In genomic region chr14:79076560-79077300, GRCm38 (mm10) we compare ENCODE assay signal across 10 mouse cellular contexts.
DNase-seq lines count a peak whose midpoint lies in the region; ATAC-seq lines count a peak whose summit lies in the region.
"Had no signal": no experiment of that assay in that cellular context is flagged by ENCODE, and none has a peak within 500 bp of the region (broad histone marks: within the 10 kb centered on the region; RNA-seq: fewer than 3 reads in every experiment).

No protein-coding gene starts in this region.

- H3K9me3 ChIP-seq in limb, embryonic 13.5 days: no peaks in the 10 kb centered on the region
- H3K9me3 ChIP-seq: liver, embryonic 15.5 days had no signal

- no peaks in the 10 kb centered on the region for H3K36me3 ChIP-seq in limb, embryonic 13.5 days
- H3K36me3 ChIP-seq: liver, embryonic 15.5 days had no signal

- ATAC-seq in limb, embryonic 13.5 days (ENCODE audit: low FRiP score, low read depth): peak; percentile 60

- H3K27me3 ChIP-seq in limb, embryonic 13.5 days: no peaks in the 10 kb centered on the region
- H3K27me3 ChIP-seq: liver, embryonic 15.5 days had no signal

- H3K9ac ChIP-seq in limb, embryonic 13.5 days: no peak overlapping the region
- H3K9ac ChIP-seq: liver, embryonic 15.5 days had no signal

- peak; percentile 68 for DNase-seq in adrenal gland, postnatal 14 days
- no peak for DNase-seq in adrenal gland, adult 18-20 months (ENCODE audit: low spot score in 2 of 2)
- DNase-seq in urinary bladder, postnatal 14 days (ENCODE audit: low spot score): peak; percentile 47
- no peak for DNase-seq in urinary bladder, postnatal 10 days (ENCODE audit: low spot score)
- DNase-seq in MN1 (ENCODE audit: low spot score): no peak
- DNase-seq in testis, postnatal 14 days (ENCODE audit: low spot score): no peak
- DNase-seq in layer of hippocampus, postnatal 36 days: no peak
- DNase-seq: cerebellum, adult 9-11 months had no signal

- peak overlapping the region; percentile 22; the same call in 1 of the 2 replicates for H3K27ac ChIP-seq in limb, embryonic 13.5 days
- H3K27ac ChIP-seq: liver, embryonic 15.5 days had no signal

- no peak overlapping the region for H3K4me3 ChIP-seq in limb, embryonic 13.5 days
- H3K4me3 ChIP-seq: liver, embryonic 15.5 days had no signal

- WGBS in limb, embryonic 13.5 days: 36% methylated on average over 9 of the region's 9 CpGs

- H3K4me1 ChIP-seq in limb, embryonic 13.5 days: peaks cover 16% of the 10 kb centered on the region
- H3K4me1 ChIP-seq: liver, embryonic 15.5 days had no signal

- H3K4me2 ChIP-seq in limb, embryonic 13.5 days (replicated peaks): no peak overlapping the region
- H3K4me2 ChIP-seq: liver, embryonic 15.5 days had no signal

Comparison
In these comparisons a context has a peak if more than half of its experiments do, and no peak if none do; other contexts are left out.
1. DNase-seq: peak in adrenal gland, postnatal 14 days (single experiment) and urinary bladder, postnatal 14 days (single experiment); none in adrenal gland, adult 18-20 months (0 of 2), urinary bladder, postnatal 10 days (single experiment), MN1 (single experiment), testis, postnatal 14 days (single experiment) and layer of hippocampus, postnatal 36 days (0 of 2).